Mouse (Mus musculus) liver, adult (tissue): Measurements from ENCODE around the gene Ilf2.

Experiments used
- GATA4 ChIP-seq: IDR thresholded peaks from 2 replicates; pipeline ENCODE4 v1.6.1; 2014; ENCODE audit warnings: mild to moderate bottlenecking, low read length; ENCODE audit not compliant: insufficient replicate concordance

Gene Ilf2

DNA sequence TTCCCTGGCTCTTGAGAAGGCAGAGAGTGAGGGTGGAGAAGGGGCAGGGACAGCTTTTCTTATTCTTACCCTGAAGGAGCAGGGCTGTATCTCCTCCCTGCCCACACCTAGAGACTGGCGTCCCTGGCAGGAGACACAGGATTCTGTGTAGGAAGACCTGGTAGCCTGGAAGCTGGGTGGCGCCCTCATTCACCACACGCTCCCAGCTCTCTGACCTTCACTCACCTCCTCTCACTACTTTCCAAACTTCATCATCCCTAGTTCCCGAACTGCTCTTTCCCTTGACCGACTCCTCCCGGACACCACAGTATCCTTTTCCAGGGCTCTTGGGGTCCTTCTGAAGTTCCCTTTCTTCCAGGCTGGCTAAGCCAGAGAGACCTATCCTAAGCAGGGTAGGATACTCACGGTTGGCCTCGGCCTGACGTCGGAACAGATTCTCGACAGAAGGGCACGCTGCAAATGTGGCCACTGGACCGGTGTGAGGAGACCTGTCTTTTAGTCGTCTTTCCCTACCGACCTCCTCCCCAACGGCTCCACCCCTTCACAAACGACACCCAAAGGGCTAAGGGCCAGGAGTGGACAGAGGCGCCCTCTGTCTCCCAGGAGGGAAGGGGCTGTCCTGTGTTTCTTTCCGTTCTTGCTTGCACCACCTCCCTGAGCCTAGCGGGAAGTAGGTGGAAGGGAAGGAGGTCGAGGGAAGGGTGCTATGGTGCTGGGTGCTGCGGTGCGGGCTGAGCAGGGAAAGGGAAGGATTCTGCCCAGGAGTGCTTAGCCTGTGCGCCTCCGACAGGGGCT lies 38.1 kb downstream of the Ilf2 start, which contains the start of the genes S100a1 and S100a13:
Gene S100a1 (minus strand): TSS at position 597 of the 795 bp plus-strand sequence.
Gene S100a13 (plus strand): TSS at position 640 of the 795 bp plus-strand sequence.
- no peak for TF ChIP-seq GATA4

DNA sequence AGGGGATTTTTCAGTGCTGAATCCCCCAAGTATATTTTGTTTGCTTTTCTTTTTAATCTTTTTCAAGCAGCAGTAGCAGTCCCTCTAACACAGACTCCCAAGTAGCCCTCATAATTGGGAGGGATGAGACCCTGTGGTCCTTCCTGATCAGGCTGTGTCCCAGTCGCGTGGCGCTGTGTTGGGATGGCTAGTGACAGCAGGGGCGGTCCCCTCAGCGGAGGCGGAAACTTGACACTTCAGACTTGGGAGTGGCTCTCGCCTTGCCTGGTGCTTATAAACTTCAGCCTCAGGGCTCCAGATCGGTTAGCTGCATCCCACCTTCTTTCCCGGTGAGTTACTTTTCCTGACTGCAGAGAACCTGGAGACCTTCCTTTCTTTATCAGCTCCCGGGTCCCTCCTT lies 38.8 kb downstream of the Ilf2 start:
- TF ChIP-seq GATA4 = no peak

DNA sequence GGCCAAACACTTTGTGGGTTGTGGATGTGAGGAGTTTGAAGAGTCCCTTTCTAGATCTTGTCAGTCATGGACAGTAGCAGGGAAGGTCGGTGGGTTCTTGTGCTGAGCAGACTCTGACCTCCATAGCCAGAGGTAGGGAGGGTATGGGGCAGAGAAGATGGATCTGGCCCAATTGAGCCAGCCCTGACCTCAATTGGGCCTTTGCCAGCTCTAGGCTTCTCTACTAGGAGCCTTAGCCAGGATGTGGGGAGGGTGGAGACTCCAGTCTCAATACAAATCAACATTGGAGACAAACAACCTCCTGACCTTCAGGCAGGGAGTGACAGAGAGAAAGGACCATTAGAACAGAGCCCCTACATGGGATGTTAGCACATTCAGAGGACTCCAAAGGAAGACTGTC lies 39.3 kb downstream of the Ilf2 start:
- TF ChIP-seq GATA4 = no peak

DNA sequence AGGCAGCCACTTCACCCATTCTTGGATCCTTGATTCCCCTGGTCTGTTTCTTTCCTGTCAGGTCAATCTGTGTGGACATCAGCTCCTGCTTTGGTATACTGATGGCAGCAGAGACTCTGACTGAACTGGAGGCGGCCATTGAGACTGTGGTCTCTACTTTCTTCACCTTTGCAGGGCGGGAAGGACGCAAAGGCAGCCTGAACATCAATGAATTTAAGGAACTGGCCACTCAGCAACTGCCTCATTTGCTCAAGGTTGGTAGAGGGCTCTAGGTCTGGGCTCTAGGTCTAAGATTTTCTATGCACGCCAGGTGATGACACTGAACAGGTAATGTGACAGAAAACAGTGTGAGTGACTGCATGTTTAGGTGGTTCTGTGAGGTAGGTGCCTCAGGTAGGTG lies 39.9 kb downstream of the Ilf2 start:
- TF ChIP-seq GATA4 = no peak

DNA sequence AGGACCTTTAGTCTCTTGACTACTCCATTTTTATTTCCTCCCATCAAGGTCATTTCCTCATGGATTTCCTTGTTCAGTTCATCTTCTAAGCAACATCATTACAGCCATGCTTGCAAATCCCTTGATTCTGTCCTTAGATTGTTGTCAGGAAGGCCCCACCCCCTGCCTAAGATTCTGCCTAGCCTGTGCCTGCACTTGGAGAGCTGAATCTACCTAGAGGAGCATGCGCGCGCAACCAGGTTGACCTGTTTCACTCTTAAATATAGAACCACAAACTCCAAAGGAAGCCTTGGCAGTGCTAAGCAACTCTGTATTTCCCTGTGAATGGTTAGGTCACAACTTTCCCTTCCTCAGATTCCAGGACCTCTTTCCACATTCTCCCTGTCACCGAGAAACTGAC lies 41.8 kb downstream of the Ilf2 start:
- TF ChIP-seq GATA4 = no peak

DNA sequence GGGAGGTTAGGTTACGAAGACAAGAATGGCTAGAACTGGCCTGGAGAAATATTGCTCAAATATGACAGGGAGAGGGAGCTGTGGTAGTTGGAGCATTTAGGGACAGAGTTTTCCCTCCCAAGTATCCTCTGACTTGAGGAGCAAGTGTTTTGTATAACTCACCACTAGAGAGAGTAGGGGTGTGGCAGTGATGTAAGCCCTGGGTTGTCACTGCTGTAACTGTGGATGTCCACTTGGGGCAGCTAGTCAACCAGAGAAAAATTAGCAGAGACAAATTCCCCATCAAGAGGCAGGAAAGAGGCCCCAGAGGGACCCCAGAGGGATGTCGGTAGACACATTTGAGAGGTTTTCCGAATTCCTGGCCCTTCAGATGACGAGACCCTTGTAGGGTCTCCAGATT lies 49.5 kb downstream of the Ilf2 start:
- no peak for TF ChIP-seq GATA4

DNA sequence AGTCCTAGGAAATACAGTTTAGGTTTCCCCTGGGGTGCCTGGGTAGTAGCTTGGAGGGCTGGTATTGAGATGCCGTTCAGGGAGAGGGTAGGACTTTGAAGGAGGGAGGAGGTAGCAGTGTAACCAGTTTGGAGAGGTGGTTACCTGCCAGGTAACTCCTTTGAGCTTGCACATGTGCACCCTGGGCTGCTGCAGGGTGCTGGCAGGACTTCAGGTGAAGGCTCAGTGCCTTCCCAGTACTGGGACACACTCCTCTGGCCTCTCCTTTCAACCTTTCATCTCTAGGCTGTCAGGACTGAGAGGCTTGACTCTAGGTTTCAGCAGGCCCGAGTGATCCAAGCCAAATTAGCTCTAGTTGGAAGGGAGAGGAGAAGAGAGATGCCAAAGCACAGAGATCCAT lies 50.1 kb downstream of the Ilf2 start:
- TF ChIP-seq GATA4 = no peak

DNA sequence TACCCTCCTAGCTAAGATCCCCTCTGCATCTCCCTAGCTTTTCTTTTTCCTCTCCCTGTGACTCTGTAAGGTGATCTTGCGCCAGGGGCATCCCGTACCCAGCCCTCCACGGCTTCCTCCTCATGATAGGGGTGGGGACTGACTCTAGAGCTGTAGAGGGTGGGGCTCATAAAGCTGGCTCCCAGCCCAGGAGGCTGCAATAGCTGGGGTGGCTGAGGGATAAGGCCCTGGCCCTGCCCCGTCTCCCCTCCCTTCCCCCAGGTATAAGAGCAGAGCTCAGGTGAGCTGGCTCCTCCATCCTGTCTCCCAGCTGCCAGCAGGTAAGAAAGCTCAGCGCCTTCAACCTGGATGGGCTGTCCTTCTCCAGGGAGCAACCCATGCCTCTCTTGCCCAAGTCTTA lies 50.7 kb downstream of the Ilf2 start, which contains the start of gene S100a14:
Gene S100a14 (plus strand): TSS at position 277 of the 400 bp plus-strand sequence.
- no peak for TF ChIP-seq GATA4

DNA sequence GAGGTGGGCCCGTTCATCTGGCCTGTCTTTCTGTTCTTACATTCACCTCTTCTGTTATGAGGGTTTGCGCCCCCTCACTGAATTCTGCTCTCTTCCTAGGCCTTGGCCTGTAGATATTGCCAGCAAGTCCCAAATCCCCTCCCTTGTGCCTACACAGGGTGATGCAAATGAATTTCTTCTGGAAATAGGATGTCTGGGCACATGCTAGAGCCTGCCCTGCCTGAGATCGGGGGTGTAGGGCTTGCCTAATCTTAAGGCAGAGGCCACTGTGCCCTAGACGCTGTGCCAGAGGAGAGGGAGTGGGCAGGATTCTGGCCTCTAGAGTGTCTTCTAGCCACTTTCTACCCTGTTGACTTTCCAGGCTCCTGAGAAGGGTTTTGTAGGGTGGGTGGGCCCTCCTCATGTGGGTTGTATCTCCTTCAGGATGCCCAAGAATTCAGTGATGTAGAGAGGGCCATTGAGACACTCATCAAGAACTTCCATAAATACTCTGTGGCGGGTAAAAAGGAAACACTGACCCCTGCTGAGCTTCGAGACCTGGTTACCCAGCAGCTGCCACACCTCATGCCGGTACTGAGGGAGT lies 51.5 kb downstream of the Ilf2 start:
- no peak for TF ChIP-seq GATA4

DNA sequence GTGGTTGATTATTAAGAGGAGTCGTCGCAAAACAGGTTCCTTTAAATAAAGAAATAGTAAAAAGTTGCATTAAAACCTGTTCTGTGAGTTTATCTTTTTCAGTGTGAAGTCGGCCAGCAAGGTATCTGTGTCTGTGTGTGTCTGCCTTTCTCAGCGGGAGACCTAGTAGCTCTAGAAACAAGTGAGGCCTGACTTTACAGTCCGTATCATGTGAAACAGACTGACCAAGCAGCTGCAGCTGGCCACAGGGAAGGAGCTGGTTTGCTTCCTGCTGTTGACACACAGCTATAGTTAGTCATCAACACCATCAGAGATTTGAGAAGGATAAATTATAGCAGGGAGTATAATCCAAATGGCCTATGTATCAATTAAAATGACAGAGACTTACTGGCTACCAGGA lies 55.8 kb downstream of the Ilf2 start:
- TF ChIP-seq GATA4 = no peak

DNA sequence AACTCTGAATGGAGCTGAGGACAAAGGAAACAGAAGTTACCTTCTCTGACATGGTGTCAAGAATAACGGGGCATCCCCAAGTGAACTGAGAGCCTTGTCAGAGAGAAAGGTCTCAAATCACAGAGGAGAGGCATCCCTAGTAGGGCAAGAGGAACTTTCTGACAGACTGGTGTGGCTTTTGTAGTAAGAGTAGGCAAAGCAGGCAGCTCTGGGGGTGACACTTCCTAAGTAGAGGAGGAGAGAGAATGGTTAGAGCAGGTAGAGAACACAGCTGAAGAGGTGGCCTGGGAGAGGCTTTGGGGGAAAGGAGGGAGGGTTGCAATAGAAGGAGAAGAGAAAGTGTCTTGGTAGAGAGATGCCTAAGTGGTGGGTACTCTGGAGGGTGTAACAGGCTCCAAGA lies 59.5 kb downstream of the Ilf2 start:
- TF ChIP-seq GATA4 = no peak

DNA sequence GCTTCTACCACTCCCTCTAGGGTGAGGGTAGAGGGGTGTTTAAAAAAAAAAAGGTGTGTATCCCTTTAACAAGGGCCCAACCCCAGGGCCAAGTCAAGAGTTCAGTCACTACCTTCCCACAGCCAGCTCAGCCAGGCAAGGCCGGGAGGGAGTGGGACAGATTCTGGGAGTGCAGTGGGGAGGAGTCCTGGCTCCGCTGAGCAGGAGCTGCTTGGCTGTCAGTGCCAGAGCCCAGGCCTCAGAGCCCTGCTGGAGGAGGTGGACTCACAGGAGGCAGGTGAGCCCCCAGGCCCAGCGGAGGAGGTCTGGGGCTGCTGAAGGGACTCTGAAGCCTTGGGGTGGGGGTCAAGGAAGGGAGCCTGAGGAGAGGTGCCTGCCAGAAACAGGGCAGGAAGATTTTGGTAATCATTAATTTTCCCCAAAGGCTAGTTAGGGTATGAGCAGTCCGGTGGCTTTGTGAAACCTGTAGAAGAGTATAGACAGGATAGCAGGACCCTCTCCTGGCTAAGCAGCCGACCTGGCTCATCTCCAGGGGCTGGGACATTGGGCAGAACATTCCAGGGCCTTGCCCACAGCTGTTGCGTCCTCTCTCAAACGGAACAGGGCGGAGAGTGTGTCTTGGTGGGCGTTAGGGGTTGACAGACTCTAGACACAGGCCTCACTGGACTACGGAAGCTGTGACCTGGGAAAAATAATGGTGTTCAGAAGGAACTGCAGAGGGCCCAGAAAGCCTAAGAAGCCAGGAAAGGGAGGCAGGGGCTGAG lies 61.4 kb downstream of the Ilf2 start, which contains the start of gene S100a16:
Gene S100a16 (plus strand): TSS at position 114 of the 764 bp plus-strand sequence.
- TF ChIP-seq GATA4 = no peak

DNA sequence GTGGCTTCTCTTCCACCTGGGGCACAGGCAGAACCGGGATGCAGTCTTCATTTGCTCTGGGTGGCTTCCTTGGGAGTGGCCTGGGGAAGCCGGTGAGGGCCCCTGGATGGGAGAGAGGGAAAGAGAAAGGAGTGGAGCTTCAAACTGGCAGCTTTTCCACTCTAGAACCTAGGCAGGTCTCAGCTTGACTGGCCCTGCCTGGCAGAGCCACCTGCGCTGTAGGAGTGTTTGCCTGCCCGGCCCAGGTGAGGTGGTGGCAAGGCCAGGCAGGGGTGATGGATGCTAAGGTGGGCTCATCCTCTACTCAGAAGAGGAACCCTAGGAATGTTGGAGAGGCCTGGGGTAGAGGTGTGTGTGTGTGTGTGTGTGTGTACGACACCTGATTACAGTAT lies 62.0 kb downstream of the Ilf2 start:
- no peak for TF ChIP-seq GATA4
